Mouse (Mus musculus) gastrocnemius, adult 2 months (tissue): ENCODE results near the gene Cpb2. TPM values are rescaled to one million over a fixed set of nuclear protein-coding genes. Genes with fewer than 3 reads are reported as not detected.

Source experiments
- DNase-seq: peaks from one replicate; pipeline ENCODE4 v3.0.0; 2022
- H3K27ac ChIP-seq: fragments of 200-600 bp; 2 replicates; pipeline ENCODE4 v1.8.1; 2022; ENCODE audit warnings: mild to moderate bottlenecking
- H3K4me3 ChIP-seq: fragments of 200-600 bp; 2 replicates; pipeline ENCODE4 v1.8.1; 2022; ENCODE audit warnings: mild to moderate bottlenecking, moderate library complexity
- CTCF ChIP-seq: fragments of 200-600 bp; IDR thresholded peaks from 2 replicates; pipeline ENCODE4 v1.8.1; 2022; ENCODE audit warnings: antibody characterized with exemption, mild to moderate bottlenecking, moderate library complexity
- intact Hi-C: fragments of 180-260 bp; cut with DNase I; formaldehyde crosslinking; loops from one replicate; pipeline ENCODE4 v1.15.1; 2025
- total RNA-seq, 2 experiments: library from RNA; stranded (reverse); gene quantifications; 2 replicates each; pipeline ENCODE4 v1.2.3; 2021

The Cpb2 gene
- total RNA-seq, 2 experiments from 2014 or later, result not detected

DNA sequence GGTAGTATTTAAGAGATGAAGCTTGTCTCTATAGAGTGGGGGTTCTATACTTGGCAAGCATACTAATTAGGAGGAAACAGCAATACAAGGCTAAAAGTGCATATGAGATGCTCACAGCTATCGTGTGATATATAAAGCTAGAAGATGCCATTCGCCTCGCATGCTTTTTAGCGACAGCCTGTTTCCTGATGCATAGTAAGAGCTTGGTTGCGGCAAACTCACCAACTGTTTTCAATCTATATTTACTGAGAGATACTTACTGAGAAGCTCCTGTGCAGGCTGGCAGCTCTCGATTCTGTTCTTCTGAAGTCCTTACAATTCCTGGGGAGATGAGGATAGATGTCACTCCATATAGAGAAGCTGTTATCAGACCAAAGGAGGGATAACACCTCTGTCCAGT is 37.6 kb downstream of the Cpb2 start:
- no peak for DNase-seq
- Histone ChIP-seq H3K27ac (no peak overlapping the region), H3K4me3 (no peak overlapping the region)
- intact Hi-C loops, result loop anchor here (10.0 kb wide), 2 partner anchors 545 to 825 kb away; partner anchors contain the start of gene Esd
- no peak for TF ChIP-seq CTCF

DNA sequence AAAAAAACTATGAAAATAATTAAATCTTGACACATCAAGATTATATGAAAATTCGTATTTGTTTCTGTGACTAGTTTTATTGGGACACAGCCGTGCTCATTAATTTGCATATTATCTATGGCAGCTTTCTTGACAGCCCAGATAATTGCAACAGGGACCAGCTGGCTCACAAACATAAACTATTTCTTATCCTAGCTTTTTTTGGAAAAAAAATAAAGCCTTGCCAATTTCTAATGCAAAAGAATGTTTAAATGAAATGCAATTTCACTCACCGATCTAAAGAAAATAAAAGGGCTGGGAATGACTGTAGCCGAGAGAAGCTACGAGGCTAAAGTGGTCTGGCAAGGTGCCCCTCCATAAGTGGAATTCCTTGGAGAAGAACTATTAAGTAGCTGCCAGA is 38.3 kb downstream of the Cpb2 start:
- Histone ChIP-seq H3K4me3 (no peak overlapping the region), H3K27ac (no peak overlapping the region)
- DNase-seq, result no peak
- TF ChIP-seq CTCF, result no peak
- intact Hi-C loops, result loop anchor here (10.0 kb wide), 2 partner anchors 546 to 824 kb away; partner anchors contain the start of gene Esd

DNA sequence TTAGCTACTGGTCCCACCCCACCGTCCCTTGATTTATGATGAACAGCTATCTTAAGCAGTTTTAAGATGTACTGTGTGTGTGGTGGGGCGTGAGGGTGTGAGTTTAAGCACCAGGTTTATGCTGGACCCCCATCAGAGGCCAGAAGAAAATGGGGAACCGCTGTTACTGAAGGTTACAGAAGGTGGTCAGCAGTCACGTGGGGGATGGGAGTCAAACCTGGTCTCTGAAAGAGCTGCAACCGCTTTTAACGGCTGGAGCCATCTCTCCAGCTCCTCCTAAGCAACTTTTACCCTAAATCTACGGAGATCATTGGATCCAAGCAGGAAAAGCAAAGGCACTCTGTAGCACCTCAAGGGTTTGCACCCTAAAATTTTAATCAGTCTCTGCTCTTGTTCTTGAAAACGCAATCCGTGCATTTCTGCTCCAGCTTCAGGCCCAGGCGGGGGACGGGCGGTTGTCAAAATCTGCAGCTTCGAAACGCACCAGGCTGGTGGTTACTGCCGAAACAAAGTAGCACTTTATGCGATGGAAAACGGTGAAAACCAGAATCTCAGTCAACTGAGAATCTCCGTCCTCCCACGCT is 41.6 kb downstream of the Cpb2 start:
- intact Hi-C loops, result loop anchor here (10.0 kb wide), 2 partner anchors 549 to 821 kb away; partner anchors contain the start of gene Esd
- Histone ChIP-seq H3K4me3 (peak overlapping the region; percentile 93), H3K27ac (peak overlapping the region; percentile 95)
- DNase-seq, result peak; percentile 20
- TF ChIP-seq CTCF, result no peak

DNA sequence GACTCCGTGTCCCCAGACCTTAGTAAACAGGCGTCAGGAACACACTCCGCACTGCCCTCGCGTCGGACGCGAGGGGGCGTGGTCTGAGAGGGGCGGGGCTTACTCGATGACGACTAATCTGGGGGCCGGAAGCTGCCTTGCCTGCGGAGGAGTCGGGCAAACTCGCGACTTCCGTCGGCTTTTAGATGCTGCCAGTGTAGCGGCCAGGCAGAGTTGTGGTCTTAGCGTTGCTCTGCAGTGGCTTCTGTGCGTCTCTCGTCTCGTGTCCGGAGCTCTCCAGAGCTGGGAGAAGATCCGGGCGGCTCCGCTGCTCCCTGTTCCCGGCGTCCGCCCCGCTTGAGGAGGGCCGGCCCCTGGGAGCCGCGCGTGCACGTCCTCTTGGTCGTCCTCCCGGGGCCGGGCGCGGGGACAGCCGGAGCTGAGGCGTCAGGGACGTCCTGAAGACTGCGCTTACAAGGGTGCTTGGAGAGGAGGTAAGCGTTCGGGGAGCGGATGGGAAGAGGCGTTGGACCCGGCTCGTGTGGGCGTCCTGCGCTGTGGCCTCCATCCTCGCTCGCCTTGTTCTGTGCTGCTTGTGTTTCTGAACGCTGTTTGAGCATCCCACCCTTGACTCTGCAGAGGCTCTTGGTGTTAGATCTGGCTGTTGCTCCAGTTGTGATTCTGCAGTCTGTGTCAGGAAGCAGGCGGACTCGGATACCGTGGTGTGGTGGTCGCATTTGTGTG is 42.3 kb downstream of the Cpb2 start, which contains the start of gene Zc3h13:
Gene Zc3h13 (plus strand): TSS at position 181 of the 723 bp plus-strand sequence.
- Histone ChIP-seq H3K27ac (peak within 1 kb of the TSS; percentile 95), H3K4me3 (peak within 1 kb of the TSS; percentile 93)
- no peak for TF ChIP-seq CTCF
- intact Hi-C loops, result loop anchor here (10.0 kb wide), 2 partner anchors 550 to 820 kb away; partner anchors contain the start of gene Esd
- peak; percentile 96 for DNase-seq

DNA sequence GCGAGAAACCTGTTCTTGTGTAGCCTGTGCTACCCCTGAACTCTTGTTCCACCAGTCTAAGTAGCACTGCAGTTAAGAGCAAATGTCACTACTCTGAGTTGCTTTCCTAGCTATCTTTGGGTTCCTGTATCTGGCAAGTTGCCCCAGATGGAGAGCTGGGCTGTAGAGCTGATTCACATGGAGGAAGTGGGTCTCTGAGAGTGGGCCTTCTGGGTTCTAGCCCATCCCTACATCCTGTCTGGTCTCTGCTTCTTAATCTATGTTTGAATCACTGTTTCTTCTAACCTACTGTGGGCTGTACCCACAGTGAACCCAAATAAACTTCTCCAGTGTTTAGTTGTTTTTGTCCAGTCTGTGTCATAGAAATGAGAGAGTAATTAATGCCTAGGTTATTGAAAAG is 59.0 kb downstream of the Cpb2 start:
- no peak for DNase-seq
- intact Hi-C loops, result no loop called here
- no peak overlapping the region for H3K27ac ChIP-seq
- H3K4me3 ChIP-seq, result no peak overlapping the region
- TF ChIP-seq CTCF, result no peak

DNA sequence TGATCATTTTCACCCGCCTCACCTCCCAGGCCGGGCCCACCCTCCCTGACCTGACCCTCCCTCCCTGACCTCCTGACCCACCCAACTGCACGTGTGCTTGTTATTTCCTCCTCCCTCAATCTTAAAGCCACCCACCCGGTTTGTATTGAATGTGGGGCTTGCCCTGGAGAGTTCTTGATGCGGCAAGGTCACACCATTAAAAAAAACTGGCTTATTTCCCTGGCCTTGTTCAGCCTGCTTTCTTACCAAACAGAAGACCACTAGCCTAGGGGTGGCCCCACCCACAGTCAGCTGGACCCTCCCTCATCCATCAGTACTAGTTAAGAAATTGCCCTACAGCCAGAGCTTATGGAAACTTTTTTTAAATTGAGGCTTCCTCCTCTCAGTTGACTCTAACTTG is 61.7 kb downstream of the Cpb2 start:
- Histone ChIP-seq H3K27ac (no peak overlapping the region), H3K4me3 (no peak overlapping the region)
- intact Hi-C loops, result no loop called here
- no peak for DNase-seq
- TF ChIP-seq CTCF, result no peak

DNA sequence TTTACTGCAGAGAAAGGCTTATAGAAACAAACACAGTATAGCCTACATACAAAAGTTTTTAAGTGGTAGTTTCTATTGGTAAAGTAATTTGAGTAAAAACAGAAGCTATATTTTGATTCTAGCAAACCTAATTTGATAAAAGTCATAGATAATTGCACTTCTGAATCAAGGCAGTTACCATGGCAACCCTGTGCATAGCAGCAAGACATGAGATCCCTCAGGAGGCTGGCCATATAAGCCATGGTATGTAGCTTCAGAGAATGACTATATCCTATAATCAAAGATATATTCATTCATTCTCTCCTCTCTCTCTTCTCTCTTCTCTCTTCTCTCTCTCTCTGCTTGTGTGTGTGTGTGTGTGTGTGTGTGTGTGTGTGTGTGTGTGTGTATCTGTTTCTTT is 65.8 kb downstream of the Cpb2 start:
- intact Hi-C loops, result no loop called here

DNA sequence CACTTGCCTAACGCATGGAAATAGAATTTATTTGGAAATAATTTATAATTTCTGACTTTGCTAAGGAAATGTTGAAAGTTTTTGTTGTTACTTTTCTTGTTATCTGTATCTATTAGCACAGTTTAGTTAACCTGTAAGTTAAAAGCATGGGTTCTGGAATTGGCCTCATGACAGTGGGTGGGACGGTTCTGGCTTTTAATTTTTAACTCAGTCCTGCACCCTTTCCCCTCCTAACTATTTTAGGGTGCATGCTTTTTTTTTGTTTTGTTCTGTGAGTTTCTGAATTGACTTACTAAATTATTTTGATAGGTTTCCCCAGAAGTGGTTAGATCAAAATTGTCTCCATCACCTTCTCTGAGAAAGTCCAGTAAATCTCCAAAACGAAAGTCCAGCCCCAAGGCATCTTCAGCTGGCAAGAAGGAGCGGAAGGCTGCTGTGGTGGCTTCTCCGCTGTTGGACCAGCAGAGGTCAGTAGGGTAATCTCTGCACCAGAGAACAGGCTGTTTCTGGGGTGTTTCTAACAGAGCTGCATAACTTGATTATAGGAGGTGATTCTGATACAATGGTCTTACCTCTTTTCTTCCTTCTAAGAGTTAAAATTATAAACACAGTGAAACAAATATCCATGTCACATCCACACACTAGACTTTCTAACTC is 67.4 kb downstream of the Cpb2 start:
- TF ChIP-seq CTCF, result peak; percentile 26; the same call in 1 of the 2 replicates
- H3K4me3 ChIP-seq, result no peak overlapping the region
- H3K27ac ChIP-seq, result no peak overlapping the region
- intact Hi-C loops, result no loop called here
- DNase-seq, result no peak

More for the DNA sequence above, 65.8 kb downstream of the Cpb2 start:
- no peak overlapping the region for H3K4me3 ChIP-seq
- no peak overlapping the region for H3K27ac ChIP-seq
- TF ChIP-seq CTCF, result no peak
- DNase-seq, result no peak

DNA sequence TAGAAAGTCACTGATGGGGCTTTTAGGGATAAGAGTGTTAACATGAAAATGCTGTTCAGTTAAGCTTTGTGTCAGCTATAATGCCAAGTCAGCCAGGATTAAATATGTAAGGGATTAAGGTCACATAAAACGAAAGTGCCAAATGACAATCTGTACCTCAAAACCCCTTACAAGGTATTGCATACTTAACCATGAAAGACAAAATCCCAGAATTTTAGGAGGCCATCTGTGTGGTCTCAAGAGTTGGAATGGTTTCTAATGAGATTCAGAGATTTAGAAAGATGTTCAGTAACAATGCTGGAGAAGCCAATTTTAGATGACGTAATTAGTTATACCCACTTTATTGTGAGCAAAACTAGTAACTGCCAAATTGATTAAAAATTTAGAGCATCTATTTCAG is 72.4 kb downstream of the Cpb2 start:
- no peak for DNase-seq
- TF ChIP-seq CTCF, result no peak
- intact Hi-C loops, result no loop called here
- Histone ChIP-seq H3K27ac (no peak overlapping the region), H3K4me3 (no peak overlapping the region)

DNA sequence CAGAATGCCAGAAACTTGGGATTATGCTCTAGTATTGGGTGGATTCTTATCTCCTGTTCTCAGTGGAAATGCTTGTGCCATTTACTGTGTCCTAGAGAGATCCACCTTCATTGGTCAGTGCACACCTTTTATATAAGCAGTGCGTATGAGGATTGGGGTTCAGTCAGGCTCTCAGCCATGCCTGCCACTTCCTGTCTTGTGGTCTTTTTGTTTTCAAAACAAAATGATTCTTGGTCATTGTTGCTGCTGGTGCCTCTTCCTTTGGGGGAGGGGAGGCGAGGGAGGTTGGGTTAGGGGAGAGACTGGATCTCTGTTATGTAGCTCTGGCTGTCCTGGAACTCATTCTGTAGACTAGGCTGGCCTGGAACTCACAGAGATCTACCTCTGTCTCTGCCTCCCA is 76.6 kb downstream of the Cpb2 start:
- Histone ChIP-seq H3K4me3 (no peak overlapping the region), H3K27ac (no peak overlapping the region)
- TF ChIP-seq CTCF, result no peak
- intact Hi-C loops, result no loop called here
- no peak for DNase-seq

DNA sequence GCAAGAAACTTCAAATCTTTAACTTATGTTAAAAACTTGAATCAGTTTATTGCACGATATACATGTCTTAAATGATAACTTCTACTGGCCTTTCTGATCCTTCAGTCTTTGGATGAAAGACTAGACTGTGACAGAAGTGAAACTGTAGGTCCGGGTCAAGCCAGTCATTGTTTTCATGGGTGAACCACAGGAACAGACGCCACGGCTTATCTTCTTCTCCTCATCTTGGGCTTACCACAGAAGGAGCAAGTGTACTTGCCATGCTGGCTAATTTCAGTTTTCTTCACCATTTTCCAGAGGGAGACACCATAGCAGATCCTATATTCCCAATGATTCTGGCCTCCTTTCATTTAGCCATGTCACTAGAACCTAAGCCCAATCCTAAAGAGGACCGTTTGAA is 78.2 kb downstream of the Cpb2 start:
- TF ChIP-seq CTCF, result no peak
- H3K4me3 ChIP-seq, result no peak overlapping the region
- no peak overlapping the region for H3K27ac ChIP-seq
- no peak for DNase-seq
- intact Hi-C loops, result no loop called here

DNA sequence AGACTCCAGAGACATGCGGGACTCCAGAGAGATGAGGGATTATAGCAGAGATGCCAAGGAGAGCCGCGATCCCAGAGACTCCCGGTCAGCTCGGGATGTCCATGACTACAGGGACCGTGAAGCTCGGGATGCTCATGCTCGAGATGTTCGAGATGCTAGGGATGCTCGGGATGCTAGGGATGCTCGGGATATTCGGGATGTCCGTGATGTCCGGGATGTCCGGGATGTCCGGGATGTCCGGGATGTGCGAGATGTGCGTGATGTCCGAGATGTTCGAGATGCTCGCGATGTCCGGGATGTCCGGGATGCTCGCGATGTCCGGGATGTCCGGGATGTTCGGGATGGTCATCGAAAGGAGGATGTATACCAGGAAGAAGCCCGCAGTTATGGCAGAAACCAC is 81.3 kb downstream of the Cpb2 start:
- H3K4me3 ChIP-seq, result no peak overlapping the region
- intact Hi-C loops, result no loop called here
- no peak for DNase-seq
- H3K27ac ChIP-seq, result no peak overlapping the region
- no peak for TF ChIP-seq CTCF

DNA sequence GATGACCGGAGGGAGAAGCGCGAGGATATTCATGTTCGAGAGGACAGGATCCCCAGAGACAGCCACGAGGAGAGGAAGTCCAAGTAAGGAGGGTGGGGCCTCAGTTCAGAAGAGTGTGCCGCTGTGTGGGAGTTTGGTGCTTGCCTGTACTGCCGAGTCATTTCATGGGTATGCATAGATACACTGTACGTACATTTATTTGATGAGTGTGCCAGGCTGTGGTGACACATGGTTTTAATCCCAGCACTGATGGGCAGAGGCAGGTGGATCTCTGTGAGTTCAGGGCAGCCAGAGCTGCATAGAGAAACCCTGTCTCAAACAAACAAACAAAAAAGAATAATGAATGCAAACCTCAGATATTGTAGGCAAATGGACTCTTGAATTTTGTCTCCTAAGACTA is 86.0 kb downstream of the Cpb2 start:
- no peak overlapping the region for H3K27ac ChIP-seq
- intact Hi-C loops, result no loop called here
- no peak for TF ChIP-seq CTCF
- H3K4me3 ChIP-seq, result no peak overlapping the region
- no peak for DNase-seq
